Mouse (Mus musculus) erythroblast, embryonic 14.5 days (primary cell): Measurements from ENCODE around the gene Wdr91.

Experiments used
- GATA1 ChIP-seq: IDR thresholded peaks from 2 replicates; pipeline ENCODE4 v1.6.1; 2012; ENCODE audit warnings: low read length, inconsistent platforms, mixed read lengths
- TAL1 ChIP-seq: IDR thresholded peaks from 3 replicates; pipeline ENCODE4 v1.6.1; 2012; ENCODE audit warnings: low read length, inconsistent platforms, mixed read lengths

- TF ChIP-seq TAL1 (no peak), GATA1 (no peak)
Measured at GRCm38 (mm10) chr6:34943499-34943898, 32.8 kb upstream of the Wdr91 start.
